Mouse (Mus musculus): ENCODE data around the gene Tnp2. TPM values are rescaled to one million over a fixed set of nuclear protein-coding genes. Genes with fewer than 3 reads are reported as not detected.
A peak's percentile ranks its signal among the peaks of the same experiment; 100 is the strongest.

Gene Tnp2
- polyA plus RNA-seq, 1 experiment from 2014 or later, result not detected

GRCm38 (mm10) chr16:10827766-10828460 is 39.5 kb upstream of the Tnp2 start:
- no peak for TF ChIP-seq CTCF (IDR thresholded peaks at IDR 0.05; ENCODE audit: low read depth)

DNA sequence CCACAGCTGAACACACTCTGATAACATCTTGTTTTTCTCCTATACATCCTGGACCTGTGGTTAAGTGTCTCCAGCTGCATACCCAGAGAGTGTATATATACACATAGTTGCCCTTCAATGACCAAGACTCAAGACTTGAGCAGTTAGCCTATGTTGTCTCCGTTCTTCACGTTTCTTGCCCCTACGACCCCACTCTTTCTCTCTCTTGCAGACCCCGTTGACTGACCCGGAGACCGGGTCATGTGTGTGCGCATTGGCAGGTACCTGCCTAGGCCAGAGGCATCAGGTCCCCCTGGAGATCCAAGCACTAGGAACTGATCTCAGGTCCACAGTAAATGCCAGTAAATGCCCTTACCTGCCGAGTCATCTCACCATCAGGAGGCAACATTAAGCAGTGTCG is 38.8 kb upstream of the Tnp2 start:
- Histone ChIP-seq H3K4me1 (ENCODE audit: insufficient read depth) (no peaks in the 10 kb centered on the region), H3K9ac (no peak overlapping the region), H3K27ac (ENCODE audit: low read depth) (no peak overlapping the region), H3K36me3 (ENCODE audit: insufficient read depth) (no peaks in the 10 kb centered on the region), H3K27me3 (ENCODE audit: insufficient read depth, low read length) (no peaks in the 10 kb centered on the region), H3K9me3 (ENCODE audit: low read depth, low read length) (no peaks in the 10 kb centered on the region), H3K4me3 (ENCODE audit: low read depth, low read length) (no peak overlapping the region), H3K4me2 (no peak overlapping the region)
- ATAC-seq (ENCODE audit: insufficient read depth), result no peak
- DNase-seq, result no peak
- TF ChIP-seq CTCF (IDR thresholded peaks at IDR 0.05; ENCODE audit: low read depth), result no peak
- 85% methylated on average over 9 of the region's 9 CpGs for WGBS

More at GRCm38 (mm10) chr16:10827766-10828460, 39.5 kb upstream of the Tnp2 start:
- H3K4me2 ChIP-seq, result no peak overlapping the region
- WGBS, result 73% methylated on average over 7 of the region's 7 CpGs
- H3K9me3 ChIP-seq (ENCODE audit: low read depth, low read length), result no peaks in the 10 kb centered on the region
- no peak overlapping the region for H3K27ac ChIP-seq (ENCODE audit: low read depth)
- no peaks in the 10 kb centered on the region for H3K27me3 ChIP-seq (ENCODE audit: insufficient read depth, low read length)
- H3K4me3 ChIP-seq (ENCODE audit: low read depth, low read length), result no peak overlapping the region
- H3K4me1 ChIP-seq (ENCODE audit: insufficient read depth), result no peaks in the 10 kb centered on the region
- no peak for ATAC-seq (ENCODE audit: insufficient read depth)
- no peaks in the 10 kb centered on the region for H3K36me3 ChIP-seq (ENCODE audit: insufficient read depth)
- no peak for DNase-seq
- no peak overlapping the region for H3K9ac ChIP-seq

DNA sequence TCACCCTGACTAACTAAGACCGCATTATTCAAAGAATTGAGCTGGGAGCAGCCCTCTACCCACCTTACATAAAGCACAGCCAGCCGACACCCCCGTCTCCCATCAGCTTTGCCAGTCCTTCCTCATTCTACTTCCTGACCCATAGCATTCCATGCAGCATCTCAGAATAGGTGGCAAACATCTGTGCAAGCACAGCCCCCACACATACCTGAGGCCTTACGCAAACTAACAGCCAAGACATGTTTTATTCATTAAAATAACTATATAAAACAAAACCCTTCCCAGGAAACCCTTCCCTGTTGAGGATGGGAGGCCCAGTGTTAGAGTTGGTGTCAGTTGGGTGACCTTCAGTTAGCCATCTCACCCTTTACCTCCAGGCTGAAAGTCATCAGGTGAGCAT is 37.4 kb upstream of the Tnp2 start:
- no peaks in the 10 kb centered on the region for H3K36me3 ChIP-seq (ENCODE audit: insufficient read depth)
- 79% methylated on average over 4 of the region's 4 CpGs for WGBS
- H3K27ac ChIP-seq (ENCODE audit: low read depth), result no peak overlapping the region
- DNase-seq, result no peak
- ATAC-seq (ENCODE audit: insufficient read depth), result no peak
- H3K27me3 ChIP-seq (ENCODE audit: insufficient read depth, low read length), result no peaks in the 10 kb centered on the region
- H3K9ac ChIP-seq, result no peak overlapping the region
- H3K9me3 ChIP-seq (ENCODE audit: low read depth, low read length), result no peaks in the 10 kb centered on the region
- H3K4me2 ChIP-seq, result no peak overlapping the region
- no peak overlapping the region for H3K4me3 ChIP-seq (ENCODE audit: low read depth, low read length)
- TF ChIP-seq CTCF (IDR thresholded peaks at IDR 0.05; ENCODE audit: low read depth), result no peak
- H3K4me1 ChIP-seq (ENCODE audit: insufficient read depth), result no peaks in the 10 kb centered on the region

DNA sequence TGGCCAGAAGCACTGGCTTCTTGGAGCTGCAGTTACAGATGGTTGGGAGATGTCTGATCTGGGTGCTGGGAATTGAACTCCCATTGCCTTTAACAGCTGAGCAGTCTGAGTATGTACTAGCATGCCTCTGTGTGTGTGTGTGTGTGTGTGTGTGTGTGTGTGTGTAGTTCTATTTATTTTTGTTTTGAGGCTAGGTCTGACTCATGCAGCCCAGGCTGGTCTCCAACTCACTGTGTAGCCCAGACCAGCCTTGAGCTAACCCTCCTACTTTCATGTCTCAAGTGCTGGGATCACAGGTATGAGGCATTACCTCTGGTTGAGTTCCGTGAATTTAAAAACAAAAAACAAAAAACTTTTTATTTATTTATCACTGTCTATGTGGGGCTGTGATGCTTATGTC is 36.1 kb upstream of the Tnp2 start:
- no peak for DNase-seq
- Histone ChIP-seq H3K4me1 (ENCODE audit: insufficient read depth) (no peaks in the 10 kb centered on the region), H3K27ac (ENCODE audit: low read depth) (no peak overlapping the region), H3K36me3 (ENCODE audit: insufficient read depth) (no peaks in the 10 kb centered on the region), H3K9ac (no peak overlapping the region), H3K9me3 (ENCODE audit: low read depth, low read length) (no peaks in the 10 kb centered on the region), H3K4me3 (ENCODE audit: low read depth, low read length) (no peak overlapping the region), H3K27me3 (ENCODE audit: insufficient read depth, low read length) (no peaks in the 10 kb centered on the region), H3K4me2 (no peak overlapping the region)
- WGBS, result 78% methylated on average over 1 of the region's 1 CpGs
- TF ChIP-seq CTCF (IDR thresholded peaks at IDR 0.05; ENCODE audit: low read depth), result no peak
- ATAC-seq (ENCODE audit: insufficient read depth), result no peak

GRCm38 (mm10) chr16:10821387-10821786 is 32.9 kb upstream of the Tnp2 start:
- no peak for TF ChIP-seq CTCF (IDR thresholded peaks at IDR 0.05; ENCODE audit: low read depth)
- Histone ChIP-seq H3K36me3 (ENCODE audit: insufficient read depth) (no peaks in the 10 kb centered on the region), H3K9ac (no peak overlapping the region), H3K27me3 (ENCODE audit: insufficient read depth, low read length) (no peaks in the 10 kb centered on the region), H3K4me2 (no peak overlapping the region), H3K9me3 (ENCODE audit: low read depth, low read length) (no peaks in the 10 kb centered on the region), H3K4me3 (ENCODE audit: low read depth, low read length) (no peak overlapping the region), H3K27ac (ENCODE audit: low read depth) (no peak overlapping the region), H3K4me1 (ENCODE audit: insufficient read depth) (no peaks in the 10 kb centered on the region)
- DNase-seq (peak; percentile 15), ATAC-seq (ENCODE audit: insufficient read depth) (peak; percentile 31; the same call in 1 of the 2 replicates)
- 47% methylated on average over 4 of the region's 4 CpGs for WGBS

GRCm38 (mm10) chr16:10819966-10820365 is 31.5 kb upstream of the Tnp2 start:
- 55% methylated on average over 3 of the region's 3 CpGs for WGBS
- H3K4me2 ChIP-seq, result no peak overlapping the region
- DNase-seq, result no peak
- no peak overlapping the region for H3K4me3 ChIP-seq (ENCODE audit: low read depth, low read length)
- ATAC-seq (ENCODE audit: insufficient read depth), result no peak
- no peak overlapping the region for H3K27ac ChIP-seq (ENCODE audit: low read depth)
- TF ChIP-seq CTCF (IDR thresholded peaks at IDR 0.05; ENCODE audit: low read depth), result no peak
- H3K27me3 ChIP-seq (ENCODE audit: insufficient read depth, low read length), result no peaks in the 10 kb centered on the region
- no peaks in the 10 kb centered on the region for H3K9me3 ChIP-seq (ENCODE audit: low read depth, low read length)
- H3K36me3 ChIP-seq (ENCODE audit: insufficient read depth), result no peaks in the 10 kb centered on the region
- no peaks in the 10 kb centered on the region for H3K4me1 ChIP-seq (ENCODE audit: insufficient read depth)
- no peak overlapping the region for H3K9ac ChIP-seq

- no peak overlapping the region for H3K9ac ChIP-seq
- H3K36me3 ChIP-seq (ENCODE audit: insufficient read depth), result no peaks in the 10 kb centered on the region
- no peak overlapping the region for H3K4me2 ChIP-seq
- 77% methylated on average over 4 of the region's 4 CpGs for WGBS
- TF ChIP-seq CTCF (IDR thresholded peaks at IDR 0.05; ENCODE audit: low read depth), result no peak
- H3K27me3 ChIP-seq (ENCODE audit: insufficient read depth, low read length), result no peaks in the 10 kb centered on the region
- H3K4me3 ChIP-seq (ENCODE audit: low read depth, low read length), result no peak overlapping the region
- ATAC-seq (ENCODE audit: insufficient read depth), result no peak
- no peaks in the 10 kb centered on the region for H3K9me3 ChIP-seq (ENCODE audit: low read depth, low read length)
- no peaks in the 10 kb centered on the region for H3K4me1 ChIP-seq (ENCODE audit: insufficient read depth)
- no peak for DNase-seq
- no peak overlapping the region for H3K27ac ChIP-seq (ENCODE audit: low read depth)
Observed at GRCm38 (mm10) chr16:10818579-10819135, 30.2 kb upstream of the Tnp2 start.

Measured in lung, embryonic 14.5 days (tissue).